Mouse (Mus musculus): ENCODE data around the gene Alk.

DNA sequence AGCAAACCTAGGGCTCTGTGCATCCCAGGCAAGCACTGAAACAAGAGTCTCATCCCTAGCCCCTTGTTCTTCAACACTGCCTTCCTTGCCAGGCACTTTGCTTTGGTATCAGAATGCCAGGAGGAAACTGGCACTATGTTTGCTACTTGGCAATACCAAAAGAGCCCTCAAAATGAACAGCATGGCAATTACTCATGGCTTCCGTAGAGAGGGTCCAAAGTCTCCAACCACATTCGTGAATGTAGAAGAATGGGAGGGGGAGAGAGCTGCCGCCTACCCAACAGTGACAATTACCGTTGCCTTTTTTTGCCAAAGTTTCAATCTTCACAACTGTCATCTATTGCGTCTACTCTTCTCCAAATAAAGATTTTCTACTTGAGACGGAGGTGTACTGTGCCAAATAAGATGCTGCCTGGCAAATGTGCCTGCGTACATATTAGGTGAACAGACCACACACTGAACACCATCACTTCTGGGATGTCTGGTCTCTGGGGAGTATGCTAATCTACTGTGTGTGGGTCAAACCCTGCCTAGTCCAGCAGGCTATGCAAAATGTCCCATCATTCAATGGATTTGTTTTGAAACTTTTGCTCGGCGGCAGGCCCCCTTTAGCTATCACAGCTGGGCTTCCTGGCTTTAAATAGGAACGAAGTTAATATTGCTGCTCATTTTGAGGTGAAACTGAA, 241.5 kb downstream of the Alk start:
- no peak for TF ChIP-seq MYOG (IDR thresholded peaks at IDR 0.05; ENCODE audit: control insufficient read depth, extremely low read depth, insufficient read length)
- TF ChIP-seq CTCF (IDR thresholded peaks at IDR 0.05; ENCODE audit: control insufficient read depth, insufficient read depth, insufficient read length): no peak

Data from C2C12 (cell line).